Mouse (Mus musculus) cerebellum, adult 9-11 months (tissue): ENCODE results near the gene Dvl3.
"Not testable (repeated sequence)": the region's sequence is repeated elsewhere in the genome, so short reads cannot be mapped to it uniquely, and the experiment has no call there.

Source experiments
- DNase-seq: peaks from one replicate; pipeline ENCODE4 v3.0.0; 2022

The Dvl3 gene

GRCm38 (mm10) chr16:20516726-20517201 is at the start of gene Dvl3:
Gene Dvl3 (plus strand): TSS chr16:20516982.
- peak; percentile 91 for DNase-seq

GRCm38 (mm10) chr16:20470981-20471380 is 45.8 kb upstream of the Dvl3 start:
- no peak for DNase-seq

- DNase-seq = no peak
These were observed 45.1 kb upstream of the Dvl3 start for GRCm38 (mm10) chr16:20471686-20472085.

- DNase-seq = no peak
These were observed 43.0 kb upstream of the Dvl3 start for GRCm38 (mm10) chr16:20473748-20474147.

- no peak for DNase-seq
These were observed 42.6 kb upstream of the Dvl3 start for GRCm38 (mm10) chr16:20474211-20474610.

- DNase-seq = no peak
These were observed 42.0 kb upstream of the Dvl3 start for GRCm38 (mm10) chr16:20474786-20475185.

GRCm38 (mm10) chr16:20475335-20475734 is 41.4 kb upstream of the Dvl3 start:
- DNase-seq = no peak

- no peak for DNase-seq
These were observed 39.9 kb upstream of the Dvl3 start for GRCm38 (mm10) chr16:20476857-20477256.

- no peak for DNase-seq
These were observed 39.5 kb upstream of the Dvl3 start for GRCm38 (mm10) chr16:20477270-20477669.

GRCm38 (mm10) chr16:20478504-20478903 is 38.3 kb upstream of the Dvl3 start:
- DNase-seq = no peak

GRCm38 (mm10) chr16:20479026-20479760 is 37.6 kb upstream of the Dvl3 start:
- not testable (repeated sequence) for DNase-seq

GRCm38 (mm10) chr16:20480115-20480514 is 36.7 kb upstream of the Dvl3 start:
- DNase-seq = no peak

- no peak for DNase-seq
These were observed 35.0 kb upstream of the Dvl3 start for GRCm38 (mm10) chr16:20481746-20482145.

- not testable (repeated sequence) for DNase-seq
These were observed 33.1 kb upstream of the Dvl3 start for GRCm38 (mm10) chr16:20483716-20484115.

GRCm38 (mm10) chr16:20485061-20485460 is 31.7 kb upstream of the Dvl3 start:
- no peak for DNase-seq

- no peak for DNase-seq
These were observed 30.7 kb upstream of the Dvl3 start for GRCm38 (mm10) chr16:20486048-20486447.

- no peak for DNase-seq
These were observed 28.6 kb upstream of the Dvl3 start for GRCm38 (mm10) chr16:20488151-20488550.

GRCm38 (mm10) chr16:20488751-20489150 is 28.0 kb upstream of the Dvl3 start:
- DNase-seq = not testable (repeated sequence)

GRCm38 (mm10) chr16:20489233-20489632 is 27.5 kb upstream of the Dvl3 start:
- DNase-seq = no peak

GRCm38 (mm10) chr16:20490581-20490980 is 26.2 kb upstream of the Dvl3 start:
- no peak for DNase-seq

- no peak for DNase-seq
These were observed 25.5 kb upstream of the Dvl3 start for GRCm38 (mm10) chr16:20491301-20491700.

GRCm38 (mm10) chr16:20493452-20493851 is 23.3 kb upstream of the Dvl3 start:
- no peak for DNase-seq

GRCm38 (mm10) chr16:20496671-20497600 is 19.8 kb upstream of the Dvl3 start:
- DNase-seq = peak; percentile 66
